Mouse (Mus musculus) E14TG2a.4 (cell line): ENCODE measurements around the gene Gucy2e.

ENCODE experiments used
- H3K27me3 ChIP-seq: 2 replicates; pipeline ENCODE4 v1.6.1; 2014; ENCODE audit warnings: low read length, control low read depth; ENCODE audit not compliant: insufficient read depth
- H3K36me3 ChIP-seq: 2 replicates; pipeline ENCODE4 v1.6.1; 2014; ENCODE audit warnings: low read length, control low read depth; ENCODE audit not compliant: insufficient read depth
- H3K4me1 ChIP-seq: replicated peaks from 2 replicates; pipeline ENCODE4 v1.6.1; 2014; ENCODE audit warnings: low read depth, low read length, control low read depth
- H3K4me3 ChIP-seq: replicated peaks from 2 replicates; pipeline ENCODE4 v1.5.1; 2014; ENCODE audit warnings: mild to moderate bottlenecking, low read length
- H3K9me3 ChIP-seq: 2 replicates; pipeline ENCODE4 v1.6.1; 2014; ENCODE audit warnings: low read length, control low read depth
- CTCF ChIP-seq: conservative IDR thresholded peaks from 2 replicates; pipeline ENCODE4 v1.5.1; 2014; ENCODE audit warnings: low read length
- NANOG ChIP-seq: IDR thresholded peaks from 2 replicates; pipeline ENCODE4 v1.6.1; 2014; ENCODE audit warnings: borderline replicate concordance, low read length, mixed read lengths
- POU5F1 ChIP-seq: IDR thresholded peaks from 2 replicates; pipeline ENCODE4 v1.6.1; 2014; ENCODE audit warnings: low read length, borderline replicate concordance

Gene Gucy2e

GRCm38 (mm10) chr11:69236926-69237260, at the start of gene Gucy2e:
Gucy2e (minus strand) TSS chr11:69237036.
- H3K9me3 ChIP-seq, result no peaks in the 10 kb centered on the region
- peaks cover 34% of the 10 kb centered on the region for H3K4me1 ChIP-seq
- H3K36me3 ChIP-seq, result no peaks in the 10 kb centered on the region
- no peak for TF ChIP-seq POU5F1
- TF ChIP-seq NANOG, result no peak
- no peak for TF ChIP-seq CTCF
- peak within 1 kb of the TSS; percentile 78 for H3K4me3 ChIP-seq
- peaks cover 61% of the 10 kb centered on the region for H3K27me3 ChIP-seq

DNA sequence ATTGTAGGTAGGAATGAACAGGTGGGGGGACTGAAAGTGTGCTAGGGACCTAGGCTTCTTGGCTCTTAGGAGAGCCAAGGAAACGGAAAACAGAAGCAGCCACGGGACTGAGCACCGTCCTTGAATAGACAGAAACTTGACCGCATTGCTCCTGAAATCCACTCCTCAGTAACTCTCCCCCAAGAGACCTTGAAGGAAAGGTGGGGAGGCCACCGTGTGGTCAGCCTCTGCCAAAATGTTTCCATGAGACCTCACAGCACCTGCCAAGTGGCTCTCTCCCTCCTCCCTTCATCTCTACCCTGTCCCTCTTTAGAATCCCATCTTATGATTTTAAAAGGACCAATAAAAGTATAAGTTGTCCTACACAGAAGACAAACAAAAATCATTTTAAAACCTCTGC, 40.4 kb upstream of the Gucy2e start:
- H3K4me3 ChIP-seq, result no peak overlapping the region
- TF ChIP-seq NANOG (no peak), POU5F1 (no peak), CTCF (no peak)
- H3K4me1 ChIP-seq, result 0 out of 2 replicates have a peak, but pooled peaks cover 3% of the 10 kb centered on the region
- no peaks in the 10 kb centered on the region for H3K9me3 ChIP-seq
- H3K36me3 ChIP-seq, result no peaks in the 10 kb centered on the region
- H3K27me3 ChIP-seq, result peaks cover 20% of the 10 kb centered on the region

DNA sequence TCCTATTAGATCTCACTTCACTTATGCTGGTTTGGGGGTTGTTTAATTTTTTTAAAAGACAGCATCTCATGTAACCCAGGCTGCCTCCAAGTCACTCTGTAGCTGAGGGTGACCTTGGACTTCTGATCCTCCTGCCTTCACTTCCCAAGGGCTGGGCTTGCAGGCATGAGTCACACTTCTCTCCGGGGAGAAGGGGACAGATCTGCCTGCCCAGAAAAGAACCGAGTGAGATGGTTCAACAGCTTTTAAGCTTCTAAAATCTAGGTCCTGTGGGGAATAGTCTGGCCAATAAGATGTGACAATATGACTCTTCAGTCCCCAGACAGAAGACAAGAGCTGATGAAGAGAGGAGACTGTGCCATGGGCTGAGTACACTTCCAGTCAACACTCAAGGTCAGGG, 39.2 kb upstream of the Gucy2e start:
- TF ChIP-seq POU5F1 (no peak), NANOG (no peak), CTCF (no peak)
- Histone ChIP-seq H3K4me3 (no peak overlapping the region), H3K4me1 (peaks cover 12% of the 10 kb centered on the region; the same call in 1 of the 2 replicates), H3K36me3 (no peaks in the 10 kb centered on the region), H3K27me3 (peaks cover 17% of the 10 kb centered on the region), H3K9me3 (no peaks in the 10 kb centered on the region)

- Histone ChIP-seq H3K4me1 (peaks cover 16% of the 10 kb centered on the region; the same call in 1 of the 2 replicates), H3K36me3 (no peaks in the 10 kb centered on the region), H3K4me3 (no peak overlapping the region), H3K9me3 (no peaks in the 10 kb centered on the region), H3K27me3 (peaks cover 16% of the 10 kb centered on the region)
- TF ChIP-seq NANOG (no peak), CTCF (no peak), POU5F1 (no peak)
Observed at GRCm38 (mm10) chr11:69275650-69276049, 38.8 kb upstream of the Gucy2e start.

DNA sequence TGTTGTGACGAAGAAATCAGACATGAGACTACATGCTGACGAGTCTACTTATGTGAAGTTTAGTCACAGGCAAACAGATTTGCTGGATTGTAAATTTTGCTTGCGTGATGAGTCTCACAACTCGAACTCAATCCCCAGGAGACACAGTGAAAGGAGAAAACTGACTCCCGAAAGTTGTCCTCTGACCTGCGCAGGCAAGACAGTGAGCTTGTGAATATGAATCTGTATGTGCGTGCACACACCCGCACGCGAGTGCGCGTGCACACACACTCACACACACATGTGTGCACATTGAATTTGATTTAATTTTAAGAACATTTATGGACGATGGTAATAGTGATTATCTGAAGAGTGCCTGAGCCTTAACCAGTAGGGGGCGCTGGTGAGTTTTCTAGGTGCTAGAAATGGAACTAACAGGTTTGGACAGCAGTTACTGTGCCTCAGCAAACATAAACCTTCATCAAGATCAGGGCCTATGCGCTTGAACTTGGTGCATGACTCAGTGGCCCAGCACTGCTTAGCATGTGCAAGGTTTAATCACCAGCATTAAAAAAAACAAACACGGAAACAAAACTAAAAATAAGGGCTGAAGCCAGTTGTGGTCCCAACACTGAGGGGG, 35.4 kb upstream of the Gucy2e start:
- H3K36me3 ChIP-seq, result no peaks in the 10 kb centered on the region
- TF ChIP-seq CTCF (peak; percentile 80), POU5F1 (no peak)

GRCm38 (mm10) chr11:69269575-69269974, 32.7 kb upstream of the Gucy2e start:
- Histone ChIP-seq H3K9me3 (no peaks in the 10 kb centered on the region), H3K4me3 (no peak overlapping the region), H3K4me1 (peaks cover 43% of the 10 kb centered on the region), H3K36me3 (no peaks in the 10 kb centered on the region), H3K27me3 (peaks cover 7% of the 10 kb centered on the region; the same call in 1 of the 2 replicates)
- TF ChIP-seq POU5F1 (no peak), NANOG (no peak), CTCF (peak; percentile 56)

More for the DNA sequence above, 35.4 kb upstream of the Gucy2e start:
- Histone ChIP-seq H3K4me1 (peaks cover 34% of the 10 kb centered on the region), H3K9me3 (no peaks in the 10 kb centered on the region), H3K4me3 (no peak overlapping the region), H3K27me3 (peaks cover 13% of the 10 kb centered on the region; the same call in 1 of the 2 replicates)

DNA sequence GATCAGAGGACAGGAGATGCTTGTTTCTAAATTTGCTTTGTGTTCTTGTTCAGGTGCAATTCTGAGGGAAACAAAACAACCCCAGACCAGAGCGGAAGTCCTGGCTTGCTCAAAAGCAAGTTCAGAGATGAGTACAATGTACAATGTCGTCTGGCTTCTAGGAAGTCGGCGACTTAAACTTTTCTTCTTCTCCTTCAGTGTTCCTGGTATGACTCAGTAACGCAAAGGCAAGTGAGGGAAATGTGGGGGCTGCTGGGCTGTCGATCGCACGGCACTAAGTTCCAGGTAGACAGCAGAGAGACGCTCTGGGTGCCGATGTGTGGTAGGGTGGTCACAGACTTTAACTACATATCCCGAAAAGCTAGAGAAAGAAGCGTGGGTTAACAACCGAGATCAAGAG, 31.3 kb upstream of the Gucy2e start:
- Histone ChIP-seq H3K9me3 (no peaks in the 10 kb centered on the region), H3K4me1 (peaks cover 43% of the 10 kb centered on the region), H3K4me3 (peak overlapping the region; percentile 48; the same call in 1 of the 2 replicates), H3K27me3 (peaks cover 7% of the 10 kb centered on the region; the same call in 1 of the 2 replicates), H3K36me3 (no peaks in the 10 kb centered on the region)
- TF ChIP-seq NANOG (no peak), POU5F1 (no peak), CTCF (no peak)

DNA sequence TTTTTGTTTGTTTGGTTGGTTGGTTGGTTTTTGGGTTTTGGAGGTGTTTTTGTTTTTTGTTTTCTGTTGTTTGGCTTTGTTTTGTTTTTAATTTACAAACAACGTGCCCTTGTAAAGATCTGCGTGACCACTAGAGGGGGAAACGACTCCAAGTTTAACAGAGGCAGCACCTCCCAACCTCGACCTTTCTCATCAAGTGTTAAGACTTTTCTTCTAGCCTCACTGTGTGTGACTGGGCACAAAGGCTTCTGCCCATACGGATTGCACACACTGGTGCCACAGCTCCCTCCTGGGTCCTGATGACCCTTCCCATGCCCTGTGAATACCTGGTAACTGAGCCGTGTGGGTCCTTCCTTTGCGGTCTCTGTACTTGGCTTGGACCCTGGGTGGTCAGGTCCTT, 30.5 kb upstream of the Gucy2e start:
- Histone ChIP-seq H3K36me3 (no peaks in the 10 kb centered on the region), H3K4me3 (peak overlapping the region; percentile 48; the same call in 1 of the 2 replicates), H3K9me3 (no peaks in the 10 kb centered on the region), H3K4me1 (peaks cover 43% of the 10 kb centered on the region), H3K27me3 (peaks cover 7% of the 10 kb centered on the region; the same call in 1 of the 2 replicates)
- no peak for TF ChIP-seq NANOG
- TF ChIP-seq POU5F1, result no peak
- peak; percentile 47 for TF ChIP-seq CTCF

- Histone ChIP-seq H3K4me1 (peaks cover 36% of the 10 kb centered on the region), H3K9me3 (no peaks in the 10 kb centered on the region), H3K36me3 (no peaks in the 10 kb centered on the region), H3K27me3 (peaks cover 7% of the 10 kb centered on the region; the same call in 1 of the 2 replicates), H3K4me3 (no peak overlapping the region)
- TF ChIP-seq POU5F1, result no peak
- no peak for TF ChIP-seq NANOG
- TF ChIP-seq CTCF, result no peak
Observed at GRCm38 (mm10) chr11:69266253-69266652, 29.4 kb upstream of the Gucy2e start.
